Mouse (Mus musculus) CD4-positive, CD25-positive, alpha-beta regulatory T cell, adult 2 months (primary cell): ENCODE data around the gene Fmnl3.

ENCODE experiments used
- DNase-seq: peaks from one replicate; pipeline ENCODE4 v3.0.0-alpha.2; 2012; ENCODE audit warnings: low read depth, low spot score

Fmnl3 gene

GRCm38 (mm10) chr15:99370259-99370691 is at the start of gene Fmnl3:
TSS of gene Fmnl3 (minus strand) at chr15:99370482.
- peak; percentile 98 for DNase-seq

DNA sequence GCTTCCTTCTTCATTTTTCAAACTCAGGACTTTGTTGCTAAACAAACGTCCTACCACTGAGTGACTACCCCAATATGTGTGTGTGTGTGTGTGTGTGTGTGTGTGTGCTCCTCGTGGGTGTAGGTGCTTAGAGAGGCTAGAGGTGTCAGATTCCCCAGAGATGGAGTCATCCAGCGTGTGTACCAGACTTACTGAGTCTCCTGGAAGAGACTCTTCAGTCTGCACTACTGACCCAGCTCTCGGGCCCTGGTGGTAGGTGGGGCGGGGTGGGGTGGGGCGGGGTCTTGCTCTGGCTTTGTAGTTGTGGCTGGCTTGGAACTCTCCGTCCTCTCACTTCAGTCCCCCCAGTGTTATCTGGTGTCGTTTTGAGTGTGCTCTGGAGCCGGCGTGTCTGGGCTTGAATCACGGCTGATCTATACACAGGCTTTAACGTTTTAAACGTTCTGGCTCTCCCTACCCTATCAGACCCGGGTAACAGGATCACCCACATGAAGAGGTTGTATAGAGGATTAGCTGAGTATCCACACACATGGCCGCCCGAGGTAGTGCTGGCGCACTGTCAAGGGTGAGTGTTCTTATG is 47.5 kb upstream of the Fmnl3 start:
- DNase-seq = no peak

DNA sequence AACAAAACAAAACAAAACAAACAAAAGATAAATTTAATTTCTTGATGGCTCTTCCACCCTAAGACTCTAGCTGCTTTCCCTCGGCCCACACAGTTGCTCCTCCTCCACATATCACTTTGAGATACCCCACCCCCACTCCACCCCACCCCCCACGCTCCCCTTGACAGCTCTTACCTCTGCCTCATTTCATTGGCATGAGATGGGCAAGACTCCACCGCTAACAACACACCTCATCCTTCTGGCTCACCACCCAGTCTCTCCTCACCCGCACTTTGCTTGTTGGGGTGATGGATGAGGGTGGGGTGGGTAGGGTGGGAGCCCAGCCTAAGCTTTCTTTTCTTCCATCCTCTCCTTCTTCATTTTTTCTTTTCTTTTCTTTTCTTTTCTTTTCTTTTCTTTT is 46.7 kb upstream of the Fmnl3 start:
- no peak for DNase-seq

GRCm38 (mm10) chr15:99416348-99416882 is 46.1 kb upstream of the Fmnl3 start:
- peak; percentile 96 for DNase-seq

DNA sequence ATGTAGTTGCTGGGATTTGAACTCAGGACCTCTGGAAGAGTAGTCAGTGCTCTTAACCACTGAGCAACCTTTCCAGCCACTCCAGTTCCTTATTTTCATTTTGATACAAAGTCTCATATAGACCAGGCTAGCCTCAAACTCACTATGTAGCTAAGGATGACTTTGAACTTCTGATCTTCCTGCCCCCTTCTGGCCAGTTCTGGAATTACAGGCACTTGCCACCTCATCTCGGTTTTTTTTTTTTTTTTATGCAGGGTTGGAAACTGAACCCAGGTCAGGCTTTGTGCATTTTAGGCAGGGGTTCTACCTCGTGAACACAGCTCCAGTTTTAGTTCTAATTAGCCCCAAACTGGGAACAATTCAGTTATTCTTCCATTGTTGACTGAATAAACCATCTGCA is 45.5 kb upstream of the Fmnl3 start:
- DNase-seq = peak; percentile 84

DNA sequence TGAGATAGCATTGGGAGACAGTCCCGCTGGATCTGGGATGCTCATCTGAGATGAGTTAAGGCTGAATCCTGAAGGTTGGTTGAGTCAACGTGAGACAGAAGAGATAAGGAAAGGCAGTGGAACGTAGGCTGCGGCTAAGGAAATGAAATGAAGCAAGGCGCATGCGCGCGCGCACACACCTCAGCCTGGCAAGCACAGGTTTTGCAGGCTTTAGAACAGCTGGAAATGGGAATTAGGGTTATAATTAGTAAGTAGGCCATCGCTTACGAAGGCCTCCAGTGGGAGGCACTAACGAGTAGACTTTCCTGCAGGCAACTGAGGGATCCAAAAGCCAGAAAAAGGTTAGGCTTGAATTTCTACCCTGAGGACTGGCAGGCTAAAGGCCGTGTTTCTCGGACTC is 41.5 kb upstream of the Fmnl3 start:
- DNase-seq = no peak

DNA sequence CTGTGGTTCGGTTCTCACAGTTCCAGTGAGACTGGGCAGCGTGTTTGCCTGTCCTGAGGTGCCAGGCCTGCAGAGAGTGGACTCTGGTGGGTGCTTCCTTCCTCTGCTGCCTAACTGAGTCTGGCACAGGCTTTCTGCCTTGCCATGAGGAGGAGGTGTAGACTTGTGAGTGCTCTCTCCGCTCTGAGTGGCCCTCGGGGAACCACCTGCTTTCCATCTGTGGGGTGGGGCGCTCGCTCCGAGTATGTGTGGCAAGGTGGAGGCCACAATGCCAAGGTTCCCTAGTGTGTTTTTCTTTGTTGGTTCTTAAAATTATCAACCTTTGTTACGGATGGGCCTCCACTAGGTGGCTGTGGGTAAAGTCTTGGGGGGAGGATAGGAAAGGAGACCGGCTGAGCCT is 38.6 kb upstream of the Fmnl3 start:
- DNase-seq = no peak

DNA sequence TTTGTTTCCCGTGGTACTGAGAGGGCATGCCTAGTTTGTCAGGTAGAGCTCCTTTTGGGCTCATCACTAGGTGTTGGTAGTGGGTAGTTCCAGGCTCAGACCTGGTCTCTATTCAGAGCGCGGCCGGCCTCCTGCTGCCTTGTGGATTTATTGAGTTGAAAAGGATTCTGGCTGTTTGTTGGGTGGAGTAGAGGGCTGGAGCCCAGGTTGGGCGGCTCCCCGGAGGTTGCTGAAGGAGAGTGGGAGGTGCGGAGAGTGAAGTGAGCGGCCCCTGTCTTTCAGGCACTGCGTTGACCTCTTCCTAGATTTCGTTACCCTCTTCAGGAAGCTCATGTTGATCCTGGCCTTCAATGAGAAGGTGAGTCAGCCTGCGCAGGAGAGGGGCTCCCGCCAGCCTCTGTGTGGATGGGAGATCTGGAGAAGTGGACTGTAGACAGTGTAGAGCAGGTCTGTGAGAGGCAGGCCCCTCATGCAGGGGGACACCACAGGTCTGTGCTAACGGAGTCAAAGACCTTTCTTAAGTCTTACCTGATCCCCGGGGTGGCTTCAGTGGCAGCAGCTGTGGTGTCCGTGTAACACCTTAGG is 36.8 kb upstream of the Fmnl3 start:
- DNase-seq = no peak

- DNase-seq = no peak
Observed at GRCm38 (mm10) chr15:99405150-99405549, 34.9 kb upstream of the Fmnl3 start.

DNA sequence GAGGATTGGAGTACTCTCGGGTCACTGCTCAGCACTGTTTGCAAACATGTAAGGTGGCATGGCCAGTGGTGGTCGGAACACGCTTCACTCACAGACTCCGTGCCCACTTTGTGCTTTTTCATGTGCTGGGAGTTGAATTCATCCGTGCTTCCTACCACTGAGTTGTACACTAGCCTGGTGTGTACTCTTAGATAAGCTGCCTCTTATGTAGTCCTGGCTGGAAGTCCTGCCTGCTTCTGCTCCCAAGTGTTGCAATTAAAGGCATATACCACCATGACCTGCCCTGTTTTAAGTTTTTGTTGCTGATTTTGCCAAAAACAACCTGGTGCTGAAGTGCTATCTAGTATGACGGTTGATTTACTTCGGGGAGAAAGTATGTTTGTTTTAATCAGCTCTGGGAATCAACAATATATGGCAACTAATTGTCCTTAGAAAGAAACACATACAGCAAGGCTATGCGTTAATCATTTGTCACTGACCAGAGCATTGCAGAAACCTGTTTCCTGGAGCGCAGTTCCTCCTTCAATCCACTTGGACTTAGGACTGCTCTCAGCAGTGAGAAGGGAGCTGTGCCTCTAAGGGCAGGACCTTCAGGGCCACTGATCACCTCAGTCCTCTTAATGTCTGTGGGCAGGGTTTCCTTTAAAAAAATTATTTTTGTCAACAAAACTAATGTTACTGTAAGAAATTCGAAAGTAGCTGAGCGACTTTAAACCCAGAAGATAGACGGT is 33.0 kb upstream of the Fmnl3 start:
- no peak for DNase-seq

DNA sequence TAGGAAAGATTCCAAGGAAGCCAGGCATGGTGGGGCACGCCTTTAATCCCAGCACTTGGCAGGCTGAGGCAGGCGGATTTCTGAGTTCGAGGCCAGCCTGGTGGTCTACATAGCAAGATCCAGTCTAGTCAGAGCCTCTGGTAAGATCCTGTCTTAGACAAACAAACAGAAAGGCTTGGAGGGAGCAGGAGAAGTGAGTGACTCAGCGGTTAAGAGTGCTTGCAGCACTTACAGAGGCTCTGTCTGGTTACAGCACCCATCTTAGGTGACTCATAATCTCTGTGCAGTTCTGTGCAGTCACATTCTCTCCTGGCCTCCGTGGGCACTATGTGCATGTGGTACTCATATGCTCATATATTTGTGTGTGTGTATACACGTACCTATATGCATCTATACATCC is 30.3 kb upstream of the Fmnl3 start:
- no peak for DNase-seq

- DNase-seq = no peak
Observed at GRCm38 (mm10) chr15:99399503-99400245, 29.4 kb upstream of the Fmnl3 start.

GRCm38 (mm10) chr15:99397622-99398021 is 27.3 kb upstream of the Fmnl3 start:
- DNase-seq = no peak

GRCm38 (mm10) chr15:99396875-99397274 is 26.6 kb upstream of the Fmnl3 start:
- no peak for DNase-seq

GRCm38 (mm10) chr15:99396462-99396861 is 26.2 kb upstream of the Fmnl3 start:
- DNase-seq = no peak

DNA sequence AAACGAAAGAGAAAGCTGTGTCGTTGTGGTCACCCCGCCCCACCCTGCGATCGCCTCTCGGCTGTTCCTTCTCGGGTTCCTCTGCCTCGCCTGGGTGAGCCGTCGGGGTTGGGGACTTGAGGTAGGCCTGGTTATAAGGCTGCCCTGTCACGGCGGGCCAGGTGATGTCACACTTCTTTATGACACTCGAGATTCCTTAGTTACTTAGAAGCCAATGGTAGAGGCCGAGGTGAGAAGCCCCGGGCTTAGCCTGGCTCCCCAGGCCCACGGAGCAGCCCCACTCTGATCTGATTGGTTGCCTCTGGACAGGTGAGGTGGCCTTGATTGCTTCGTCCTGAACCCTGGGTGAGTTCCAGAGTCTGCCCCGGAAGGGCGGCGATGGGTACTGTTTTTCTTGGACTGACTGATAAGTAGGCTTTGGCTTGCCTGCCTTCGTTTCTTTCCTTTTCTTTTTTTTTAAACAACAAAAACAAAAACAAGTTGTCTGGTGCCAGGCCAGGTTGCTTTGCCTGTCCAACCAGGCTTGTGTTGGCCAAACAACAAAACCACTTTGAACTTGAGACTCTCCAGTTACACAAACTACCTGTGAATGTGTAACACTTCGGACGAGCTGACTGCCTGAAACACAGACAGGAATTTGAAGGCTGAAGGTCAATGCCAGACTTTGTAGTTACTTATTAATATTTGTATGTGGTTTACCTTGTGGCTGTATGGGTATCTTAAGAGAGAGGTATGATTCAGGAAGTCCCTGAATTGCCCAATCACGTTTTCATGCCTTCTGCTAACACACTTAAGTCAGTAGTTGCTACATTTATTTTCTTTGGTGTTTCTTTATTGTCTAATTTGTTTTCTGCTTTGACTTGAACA is 23.3 kb upstream of the Fmnl3 start:
- peak; percentile 42 for DNase-seq

DNA sequence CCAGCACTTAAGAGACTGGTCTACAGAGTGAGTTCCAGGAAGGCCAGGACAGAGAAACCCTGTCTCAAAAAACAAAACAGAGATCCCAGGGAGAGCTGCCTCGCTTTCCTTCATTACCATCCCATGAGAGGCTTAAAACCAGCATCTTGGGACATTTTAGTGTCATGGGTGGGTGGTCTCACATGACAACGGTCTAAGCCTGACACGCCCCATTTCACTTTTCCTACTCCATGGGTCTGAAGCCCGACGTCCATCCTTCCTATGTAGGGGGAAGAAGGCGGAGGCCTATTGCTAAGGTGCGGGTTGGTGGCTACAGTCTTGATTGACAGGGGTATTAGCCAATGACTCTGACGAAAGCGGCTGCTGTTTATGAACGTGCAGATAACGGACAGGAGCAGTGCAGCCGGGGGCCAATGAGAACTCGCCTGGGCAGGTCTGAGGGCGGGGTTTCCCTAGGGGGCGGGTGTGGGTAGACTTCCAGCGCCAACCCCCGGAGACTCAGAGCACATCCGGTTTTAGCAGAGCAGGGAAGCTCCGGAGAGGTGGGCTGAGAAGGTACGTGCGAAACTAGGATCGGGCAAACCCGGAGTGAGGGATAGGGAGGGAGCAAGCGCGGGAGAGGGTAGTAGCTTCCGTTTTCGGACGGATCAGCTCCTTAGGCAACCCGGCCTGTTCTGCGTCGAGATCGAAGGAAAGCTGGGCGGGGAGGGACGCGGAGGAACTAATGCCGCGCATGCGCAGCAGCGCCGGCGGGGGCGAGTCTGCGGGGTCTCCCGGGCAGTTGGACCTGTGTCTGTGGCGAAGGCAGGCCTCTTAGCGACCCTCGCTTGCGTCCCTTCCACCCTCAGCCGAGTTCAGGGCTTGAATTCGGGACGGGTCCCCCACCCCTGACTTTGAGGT is 22.5 kb upstream of the Fmnl3 start, which contains the start of gene Tmbim6:
Tmbim6 (plus strand) TSS at position 397 of the 900 bp plus-strand sequence.
- peak; percentile 100 for DNase-seq

DNA sequence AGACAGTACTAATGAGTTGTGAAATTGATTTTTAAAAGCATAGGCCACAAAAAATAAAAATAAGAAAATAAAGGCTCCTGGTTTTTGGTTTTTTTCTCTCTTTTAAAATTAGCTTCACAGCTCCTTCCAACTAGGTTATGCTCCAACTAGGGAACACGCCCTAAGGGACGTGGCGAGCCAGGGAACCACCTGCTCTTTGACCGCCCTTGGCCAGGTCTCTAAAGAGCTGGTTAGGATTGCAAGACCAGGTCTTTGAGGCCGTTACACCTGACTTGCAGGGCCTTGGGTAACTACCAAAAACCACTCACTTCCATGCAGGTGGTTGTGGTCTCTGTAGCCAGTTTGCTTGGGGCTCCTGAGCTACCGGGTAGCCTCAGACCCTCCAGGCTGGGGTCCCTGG is 21.7 kb upstream of the Fmnl3 start:
- no peak for DNase-seq

DNA sequence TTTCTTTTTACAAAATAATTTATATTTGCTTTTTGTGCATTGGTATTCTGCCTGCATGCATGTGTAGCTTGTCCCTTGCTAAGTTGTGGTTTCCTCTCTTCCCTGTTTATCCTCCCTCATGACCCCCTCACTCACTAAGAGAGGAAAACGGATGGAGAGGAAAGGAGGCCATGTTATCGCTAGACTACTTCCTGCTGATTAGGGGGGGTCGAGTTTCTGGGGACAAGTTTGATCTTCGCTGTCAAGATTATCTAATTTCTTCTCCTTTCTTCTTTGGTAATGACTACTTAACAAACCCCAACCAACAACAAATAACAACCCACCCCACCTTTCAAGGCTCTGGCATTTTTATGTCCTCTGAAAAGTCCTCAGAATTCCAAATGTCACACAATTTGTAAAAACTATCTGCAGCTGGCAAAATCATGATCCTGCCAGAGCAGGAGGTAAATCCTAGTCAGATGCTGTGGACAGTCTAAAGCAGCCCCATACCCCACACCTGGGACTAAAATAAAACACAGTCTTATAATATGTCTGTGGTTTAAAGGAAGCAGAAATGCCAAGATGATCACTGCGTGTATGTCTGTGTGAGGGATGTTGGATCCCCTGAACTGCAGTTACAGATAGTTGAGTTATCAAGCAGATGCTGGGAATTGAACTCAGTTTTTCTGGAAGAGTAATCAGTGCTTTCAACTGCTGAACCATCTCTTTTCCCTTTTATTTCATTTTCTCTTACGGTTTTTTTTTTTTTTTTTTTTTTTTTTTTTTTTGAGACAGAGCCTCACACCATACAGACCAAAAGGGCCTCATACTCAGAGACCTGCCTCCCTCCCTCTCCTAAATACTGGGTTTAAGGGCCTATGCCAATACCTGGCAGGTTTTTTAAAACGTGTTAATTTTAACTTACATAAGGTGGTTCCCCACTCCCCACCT is 20.5 kb upstream of the Fmnl3 start:
- no peak for DNase-seq
